Mouse (Mus musculus): ENCODE results near the gene Anapc15.

GRCm38 (mm10) chr7:101833352-101833751 lies 30.2 kb upstream of the Anapc15 start:
- TF ChIP-seq CTCF (IDR thresholded peaks at IDR 0.05; ENCODE audit: low read depth) (no peak), EP300 (IDR thresholded peaks at IDR 0.05; ENCODE audit: low read depth) (no peak)

All from liver, postnatal 0 days (tissue).